Mouse (Mus musculus): ENCODE measurements at regions not wholly inside any gene's neighbourhood (a gene's known extent, or its start where the extent isn't known, plus 50 kb on each side); places are given as distances from the start of the nearest gene placed in this dataset.

GRCm38 (mm10) chr8:91922211-91922874 is 120.5 kb upstream of the Irx3 start:
- no peak for TF ChIP-seq EP300 (IDR thresholded peaks at IDR 0.05; ENCODE audit: low read depth)
- no peak for TF ChIP-seq CTCF (IDR thresholded peaks at IDR 0.05; ENCODE audit: low read depth)

Measured in liver, postnatal 0 days (tissue).